Mouse (Mus musculus): ENCODE data around the gene Zfp30. TPM values are rescaled to one million over a fixed set of nuclear protein-coding genes. Genes with fewer than 3 reads are reported as not detected.

Gene Zfp30
- polyA plus RNA-seq, 1 experiment from 2014 or later: 11.6 TPM

GRCm38 (mm10) chr7:29776568-29776967 is 7.2 kb upstream of the Zfp30 start:
- Histone ChIP-seq H3K36me3 (ENCODE audit: control insufficient read depth, insufficient read depth, low read length) (peaks cover 49% of the 10 kb centered on the region), H3K9me3 (ENCODE audit: control insufficient read depth, low read length) (no peaks in the 10 kb centered on the region), H3K4me2 (ENCODE audit: low read length) (no peak overlapping the region), H3K9ac (ENCODE audit: low read depth, low read length) (no peak overlapping the region), H3K27me3 (replicated peaks; ENCODE audit: control insufficient read depth, insufficient read depth, low read length) (no peaks in the 10 kb centered on the region), H3K27ac (ENCODE audit: low read depth, low read length) (no peak overlapping the region), H3K4me3 (ENCODE audit: low read length) (no peak overlapping the region), H3K4me1 (ENCODE audit: control insufficient read depth, insufficient read depth, low read depth, low read length) (no peaks in the 10 kb centered on the region)
- 96% methylated on average over 19 of the region's 19 CpGs for WGBS
- no peak for ATAC-seq

GRCm38 (mm10) chr7:29777372-29777771 is 6.4 kb upstream of the Zfp30 start:
- no peak overlapping the region for H3K4me3 ChIP-seq (ENCODE audit: low read length)
- no peak overlapping the region for H3K27ac ChIP-seq (ENCODE audit: low read depth, low read length)
- H3K36me3 ChIP-seq (ENCODE audit: control insufficient read depth, insufficient read depth, low read length): peaks cover 47% of the 10 kb centered on the region
- no peak for ATAC-seq
- no peaks in the 10 kb centered on the region for H3K4me1 ChIP-seq (ENCODE audit: control insufficient read depth, insufficient read depth, low read depth, low read length)
- H3K9me3 ChIP-seq (ENCODE audit: control insufficient read depth, low read length): no peaks in the 10 kb centered on the region
- H3K27me3 ChIP-seq (replicated peaks; ENCODE audit: control insufficient read depth, insufficient read depth, low read length): no peaks in the 10 kb centered on the region
- H3K9ac ChIP-seq (ENCODE audit: low read depth, low read length): no peak overlapping the region
- 89% methylated on average over 10 of the region's 10 CpGs for WGBS
- H3K4me2 ChIP-seq (ENCODE audit: low read length): no peak overlapping the region

- Histone ChIP-seq H3K27me3 (replicated peaks; ENCODE audit: control insufficient read depth, insufficient read depth, low read length) (no peaks in the 10 kb centered on the region), H3K4me1 (ENCODE audit: control insufficient read depth, insufficient read depth, low read depth, low read length) (peaks cover 21% of the 10 kb centered on the region), H3K36me3 (ENCODE audit: control insufficient read depth, insufficient read depth, low read length) (peaks cover 13% of the 10 kb centered on the region), H3K9ac (ENCODE audit: low read depth, low read length) (peak overlapping the region; percentile 59), H3K4me2 (ENCODE audit: low read length) (peak overlapping the region; percentile 61), H3K27ac (ENCODE audit: low read depth, low read length) (no peak overlapping the region), H3K4me3 (ENCODE audit: low read length) (peak overlapping the region; percentile 87), H3K9me3 (ENCODE audit: control insufficient read depth, low read length) (no peaks in the 10 kb centered on the region)
- WGBS: 41% methylated on average over 8 of the region's 8 CpGs
- no peak for ATAC-seq
Measured at GRCm38 (mm10) chr7:29785023-29785422, 1.2 kb downstream of the Zfp30 start.

- Histone ChIP-seq H3K9me3 (ENCODE audit: control insufficient read depth, low read length) (no peaks in the 10 kb centered on the region), H3K4me2 (ENCODE audit: low read length) (peak overlapping the region; percentile 61), H3K36me3 (ENCODE audit: control insufficient read depth, insufficient read depth, low read length) (peaks cover 15% of the 10 kb centered on the region), H3K4me3 (ENCODE audit: low read length) (peak overlapping the region; percentile 87), H3K9ac (ENCODE audit: low read depth, low read length) (peak overlapping the region; percentile 59; the same call in 1 of the 2 replicates), H3K27me3 (replicated peaks; ENCODE audit: control insufficient read depth, insufficient read depth, low read length) (no peaks in the 10 kb centered on the region), H3K27ac (ENCODE audit: low read depth, low read length) (no peak overlapping the region), H3K4me1 (ENCODE audit: control insufficient read depth, insufficient read depth, low read depth, low read length) (peaks cover 21% of the 10 kb centered on the region)
- no peak for ATAC-seq
- WGBS: 71% methylated on average over 5 of the region's 5 CpGs
Measured at GRCm38 (mm10) chr7:29785888-29786287, 2.1 kb downstream of the Zfp30 start.

- peaks cover 5% of the 10 kb centered on the region; the same call in 1 of the 2 replicates for H3K9me3 ChIP-seq (ENCODE audit: control insufficient read depth, low read length)
- no peak for ATAC-seq
- H3K4me2 ChIP-seq (ENCODE audit: low read length): no peak overlapping the region
- no peaks in the 10 kb centered on the region for H3K4me1 ChIP-seq (ENCODE audit: control insufficient read depth, insufficient read depth, low read depth, low read length)
- peaks cover 51% of the 10 kb centered on the region for H3K36me3 ChIP-seq (ENCODE audit: control insufficient read depth, insufficient read depth, low read length)
- 45% methylated on average over 27 of the region's 27 CpGs for WGBS
- no peaks in the 10 kb centered on the region for H3K27me3 ChIP-seq (replicated peaks; ENCODE audit: control insufficient read depth, insufficient read depth, low read length)
- H3K27ac ChIP-seq (ENCODE audit: low read depth, low read length): no peak overlapping the region
- no peak overlapping the region for H3K4me3 ChIP-seq (ENCODE audit: low read length)
- H3K9ac ChIP-seq (ENCODE audit: low read depth, low read length): no peak overlapping the region
Measured at GRCm38 (mm10) chr7:29792906-29793305, 9.1 kb downstream of the Zfp30 start.

- ATAC-seq: no peak
- Histone ChIP-seq H3K27me3 (replicated peaks; ENCODE audit: control insufficient read depth, insufficient read depth, low read length) (no peaks in the 10 kb centered on the region), H3K4me2 (ENCODE audit: low read length) (no peak overlapping the region), H3K36me3 (ENCODE audit: control insufficient read depth, insufficient read depth, low read length) (no peaks in the 10 kb centered on the region), H3K9ac (ENCODE audit: low read depth, low read length) (no peak overlapping the region), H3K9me3 (ENCODE audit: control insufficient read depth, low read length) (peaks cover 4% of the 10 kb centered on the region; the same call in 1 of the 2 replicates), H3K27ac (ENCODE audit: low read depth, low read length) (no peak overlapping the region), H3K4me3 (ENCODE audit: low read length) (no peak overlapping the region), H3K4me1 (ENCODE audit: control insufficient read depth, insufficient read depth, low read depth, low read length) (no peaks in the 10 kb centered on the region)
- 82% methylated on average over 5 of the region's 5 CpGs for WGBS
Measured at GRCm38 (mm10) chr7:29807046-29807445, 23.2 kb downstream of the Zfp30 start.

GRCm38 (mm10) chr7:29812244-29812643 is 28.4 kb downstream of the Zfp30 start:
- no peak for ATAC-seq
- Histone ChIP-seq H3K27me3 (replicated peaks; ENCODE audit: control insufficient read depth, insufficient read depth, low read length) (no peaks in the 10 kb centered on the region), H3K4me3 (ENCODE audit: low read length) (no peak overlapping the region), H3K4me2 (ENCODE audit: low read length) (no peak overlapping the region), H3K9me3 (ENCODE audit: control insufficient read depth, low read length) (peaks cover 4% of the 10 kb centered on the region; the same call in 1 of the 2 replicates), H3K4me1 (ENCODE audit: control insufficient read depth, insufficient read depth, low read depth, low read length) (peaks cover 14% of the 10 kb centered on the region), H3K36me3 (ENCODE audit: control insufficient read depth, insufficient read depth, low read length) (no peaks in the 10 kb centered on the region), H3K27ac (ENCODE audit: low read depth, low read length) (no peak overlapping the region), H3K9ac (ENCODE audit: low read depth, low read length) (no peak overlapping the region)
- 90% methylated on average over 1 of the region's 1 CpGs for WGBS

GRCm38 (mm10) chr7:29814381-29814780 is 30.6 kb downstream of the Zfp30 start:
- no peaks in the 10 kb centered on the region for H3K27me3 ChIP-seq (replicated peaks; ENCODE audit: control insufficient read depth, insufficient read depth, low read length)
- no peak for ATAC-seq
- H3K9me3 ChIP-seq (ENCODE audit: control insufficient read depth, low read length): peaks cover 4% of the 10 kb centered on the region; the same call in 1 of the 2 replicates
- H3K27ac ChIP-seq (ENCODE audit: low read depth, low read length): no peak overlapping the region
- peak overlapping the region; percentile 73 for H3K4me2 ChIP-seq (ENCODE audit: low read length)
- WGBS: 91% methylated on average over 2 of the region's 2 CpGs
- peaks cover 24% of the 10 kb centered on the region for H3K4me1 ChIP-seq (ENCODE audit: control insufficient read depth, insufficient read depth, low read depth, low read length)
- no peak overlapping the region for H3K4me3 ChIP-seq (ENCODE audit: low read length)
- no peaks in the 10 kb centered on the region for H3K36me3 ChIP-seq (ENCODE audit: control insufficient read depth, insufficient read depth, low read length)
- no peak overlapping the region for H3K9ac ChIP-seq (ENCODE audit: low read depth, low read length)

GRCm38 (mm10) chr7:29815061-29815784 is 31.4 kb downstream of the Zfp30 start:
- Histone ChIP-seq H3K4me2 (ENCODE audit: low read length) (peak overlapping the region; percentile 73), H3K36me3 (ENCODE audit: control insufficient read depth, insufficient read depth, low read length) (no peaks in the 10 kb centered on the region), H3K4me1 (ENCODE audit: control insufficient read depth, insufficient read depth, low read depth, low read length) (peaks cover 26% of the 10 kb centered on the region), H3K4me3 (ENCODE audit: low read length) (peak overlapping the region; percentile 57), H3K9me3 (ENCODE audit: control insufficient read depth, low read length) (peaks cover 4% of the 10 kb centered on the region; the same call in 1 of the 2 replicates), H3K9ac (ENCODE audit: low read depth, low read length) (peak overlapping the region; percentile 72), H3K27ac (ENCODE audit: low read depth, low read length) (peak overlapping the region; percentile 45; the same call in 1 of the 2 replicates), H3K27me3 (replicated peaks; ENCODE audit: control insufficient read depth, insufficient read depth, low read length) (no peaks in the 10 kb centered on the region)
- 3% methylated on average over 12 of the region's 12 CpGs for whole genome bisulfite sequencing
- ATAC-seq: peak; percentile 64

All from hindbrain, embryonic 16.5 days (tissue).